Mouse (Mus musculus): ENCODE measurements at regions not wholly inside any gene's neighbourhood (a gene's known extent, or its start where the extent isn't known, plus 50 kb on each side); places are given as distances from the start of the nearest gene placed in this dataset.
A peak's percentile ranks its signal among the peaks of the same experiment; 100 is the strongest.

- peak; percentile 63 for ATAC-seq (ENCODE audit: low read depth)
- Histone ChIP-seq H3K4me1 (ENCODE audit: control insufficient read depth, insufficient read depth, low read length) (no peaks in the 10 kb centered on the region), H3K4me3 (ENCODE audit: low read depth, low read length) (no peak overlapping the region), H3K27me3 (ENCODE audit: control insufficient read depth, insufficient read depth, low read length) (no peaks in the 10 kb centered on the region), H3K9me3 (ENCODE audit: control insufficient read depth, low read length) (no peaks in the 10 kb centered on the region), H3K27ac (ENCODE audit: low read depth, low read length) (no peak overlapping the region), H3K9ac (replicated peaks; ENCODE audit: low read depth, low read length) (no peak overlapping the region), H3K4me2 (ENCODE audit: low read depth, low read length) (no peak overlapping the region), H3K36me3 (ENCODE audit: control insufficient read depth, insufficient read depth, low read length) (no peaks in the 10 kb centered on the region)
- WGBS, result 23% methylated on average over 10 of the region's 10 CpGs
Observed at GRCm38 (mm10) chr14:104813977-104814584, 291.6 kb upstream of the Rnf219 start.

- Histone ChIP-seq H3K4me2 (ENCODE audit: low read depth, low read length) (no peak overlapping the region), H3K27ac (ENCODE audit: low read depth, low read length) (no peak overlapping the region), H3K27me3 (ENCODE audit: control insufficient read depth, insufficient read depth, low read length) (no peaks in the 10 kb centered on the region), H3K9ac (replicated peaks; ENCODE audit: low read depth, low read length) (no peak overlapping the region), H3K4me3 (ENCODE audit: low read depth, low read length) (no peak overlapping the region), H3K9me3 (ENCODE audit: control insufficient read depth, low read length) (no peaks in the 10 kb centered on the region), H3K36me3 (ENCODE audit: control insufficient read depth, insufficient read depth, low read length) (no peaks in the 10 kb centered on the region), H3K4me1 (ENCODE audit: control insufficient read depth, insufficient read depth, low read length) (no peaks in the 10 kb centered on the region)
- ATAC-seq (ENCODE audit: low read depth), result no peak
- 58% methylated on average over 4 of the region's 4 CpGs for WGBS
Observed at GRCm38 (mm10) chr14:104812006-104812405, 289.6 kb upstream of the Rnf219 start.

DNA sequence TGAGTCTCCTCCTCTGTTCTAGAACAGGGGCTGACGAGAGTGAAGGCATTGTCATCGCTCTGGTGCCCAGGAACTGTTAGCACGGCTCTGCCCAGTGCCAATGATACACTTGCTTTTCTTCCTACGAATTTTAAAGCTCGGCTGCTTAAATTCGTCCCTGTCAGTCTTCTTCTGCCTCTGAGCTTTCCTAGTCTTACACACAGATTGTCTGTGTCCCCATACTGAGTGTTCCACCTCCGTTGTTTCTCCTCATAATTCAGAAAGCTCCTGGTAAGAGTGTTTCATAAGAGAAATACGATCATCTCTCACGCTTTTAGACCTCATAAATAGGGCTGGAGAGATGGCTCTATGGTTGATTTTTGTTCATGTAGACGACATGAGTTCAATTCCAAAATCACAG, 282.9 kb upstream of the Rnf219 start:
- no peak overlapping the region for H3K9ac ChIP-seq (replicated peaks; ENCODE audit: low read depth, low read length)
- no peaks in the 10 kb centered on the region for H3K9me3 ChIP-seq (ENCODE audit: control insufficient read depth, low read length)
- no peaks in the 10 kb centered on the region for H3K27me3 ChIP-seq (ENCODE audit: control insufficient read depth, insufficient read depth, low read length)
- H3K4me1 ChIP-seq (ENCODE audit: control insufficient read depth, insufficient read depth, low read length), result no peaks in the 10 kb centered on the region
- H3K4me2 ChIP-seq (ENCODE audit: low read depth, low read length), result no peak overlapping the region
- H3K4me3 ChIP-seq (ENCODE audit: low read depth, low read length), result no peak overlapping the region
- no peaks in the 10 kb centered on the region for H3K36me3 ChIP-seq (ENCODE audit: control insufficient read depth, insufficient read depth, low read length)
- ATAC-seq (ENCODE audit: low read depth), result no peak
- WGBS, result 90% methylated on average over 10 of the region's 10 CpGs
- H3K27ac ChIP-seq (ENCODE audit: low read depth, low read length), result no peak overlapping the region

- no peak overlapping the region for H3K9ac ChIP-seq (replicated peaks; ENCODE audit: low read depth, low read length)
- no peak overlapping the region for H3K4me2 ChIP-seq (ENCODE audit: low read depth, low read length)
- WGBS, result 57% methylated on average over 17 of the region's 17 CpGs
- no peaks in the 10 kb centered on the region for H3K9me3 ChIP-seq (ENCODE audit: control insufficient read depth, low read length)
- peak; percentile 64 for ATAC-seq (ENCODE audit: low read depth)
- no peak overlapping the region for H3K4me3 ChIP-seq (ENCODE audit: low read depth, low read length)
- H3K27me3 ChIP-seq (ENCODE audit: control insufficient read depth, insufficient read depth, low read length), result no peaks in the 10 kb centered on the region
- no peaks in the 10 kb centered on the region for H3K36me3 ChIP-seq (ENCODE audit: control insufficient read depth, insufficient read depth, low read length)
- H3K4me1 ChIP-seq (ENCODE audit: control insufficient read depth, insufficient read depth, low read length), result no peaks in the 10 kb centered on the region
- H3K27ac ChIP-seq (ENCODE audit: low read depth, low read length), result no peak overlapping the region
Observed at GRCm38 (mm10) chr14:104796348-104796965, 274.0 kb upstream of the Rnf219 start.

DNA sequence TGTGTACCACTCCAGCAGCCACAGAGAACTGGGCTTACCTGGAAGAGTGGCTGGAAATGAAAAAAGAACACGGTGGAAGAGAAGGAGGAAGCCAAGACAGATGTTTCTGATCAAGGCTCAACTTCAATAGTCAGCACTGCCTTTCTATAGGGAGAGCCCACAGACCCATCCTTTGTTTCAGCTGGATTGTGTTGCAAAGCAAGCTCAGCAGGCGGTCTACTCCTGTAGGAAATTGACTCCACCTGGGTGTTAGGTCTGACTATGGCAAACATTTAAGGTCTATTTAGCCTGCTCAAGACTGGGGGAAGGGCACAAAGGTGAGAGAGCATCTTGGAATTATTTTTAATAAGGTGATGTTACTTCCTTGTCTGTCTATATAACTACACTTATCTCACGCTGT, 266.9 kb upstream of the Rnf219 start:
- ATAC-seq (ENCODE audit: low read depth), result no peak
- Histone ChIP-seq H3K4me3 (ENCODE audit: low read depth, low read length) (no peak overlapping the region), H3K27ac (ENCODE audit: low read depth, low read length) (no peak overlapping the region), H3K9ac (replicated peaks; ENCODE audit: low read depth, low read length) (no peak overlapping the region), H3K4me1 (ENCODE audit: control insufficient read depth, insufficient read depth, low read length) (no peaks in the 10 kb centered on the region), H3K36me3 (ENCODE audit: control insufficient read depth, insufficient read depth, low read length) (no peaks in the 10 kb centered on the region), H3K27me3 (ENCODE audit: control insufficient read depth, insufficient read depth, low read length) (no peaks in the 10 kb centered on the region), H3K4me2 (ENCODE audit: low read depth, low read length) (no peak overlapping the region), H3K9me3 (ENCODE audit: control insufficient read depth, low read length) (no peaks in the 10 kb centered on the region)
- WGBS, result 64% methylated on average over 3 of the region's 3 CpGs

GRCm38 (mm10) chr14:104785066-104785465, 262.6 kb upstream of the Rnf219 start:
- Histone ChIP-seq H3K4me2 (ENCODE audit: low read depth, low read length) (no peak overlapping the region), H3K36me3 (ENCODE audit: control insufficient read depth, insufficient read depth, low read length) (no peaks in the 10 kb centered on the region), H3K9ac (replicated peaks; ENCODE audit: low read depth, low read length) (no peak overlapping the region), H3K27ac (ENCODE audit: low read depth, low read length) (no peak overlapping the region), H3K4me3 (ENCODE audit: low read depth, low read length) (no peak overlapping the region), H3K9me3 (ENCODE audit: control insufficient read depth, low read length) (no peaks in the 10 kb centered on the region), H3K27me3 (ENCODE audit: control insufficient read depth, insufficient read depth, low read length) (no peaks in the 10 kb centered on the region), H3K4me1 (ENCODE audit: control insufficient read depth, insufficient read depth, low read length) (no peaks in the 10 kb centered on the region)
- ATAC-seq (ENCODE audit: low read depth), result no peak
- 85% methylated on average over 12 of the region's 12 CpGs for WGBS

GRCm38 (mm10) chr14:104769938-104770337, 247.5 kb upstream of the Rnf219 start:
- H3K27me3 ChIP-seq (ENCODE audit: control insufficient read depth, insufficient read depth, low read length), result no peaks in the 10 kb centered on the region
- no peak overlapping the region for H3K9ac ChIP-seq (replicated peaks; ENCODE audit: low read depth, low read length)
- ATAC-seq (ENCODE audit: low read depth), result no peak
- no peaks in the 10 kb centered on the region for H3K4me1 ChIP-seq (ENCODE audit: control insufficient read depth, insufficient read depth, low read length)
- WGBS, result 56% methylated on average over 4 of the region's 4 CpGs
- H3K9me3 ChIP-seq (ENCODE audit: control insufficient read depth, low read length), result no peaks in the 10 kb centered on the region
- no peak overlapping the region for H3K27ac ChIP-seq (ENCODE audit: low read depth, low read length)
- no peak overlapping the region for H3K4me3 ChIP-seq (ENCODE audit: low read depth, low read length)
- H3K36me3 ChIP-seq (ENCODE audit: control insufficient read depth, insufficient read depth, low read length), result no peaks in the 10 kb centered on the region
- no peak overlapping the region for H3K4me2 ChIP-seq (ENCODE audit: low read depth, low read length)

DNA sequence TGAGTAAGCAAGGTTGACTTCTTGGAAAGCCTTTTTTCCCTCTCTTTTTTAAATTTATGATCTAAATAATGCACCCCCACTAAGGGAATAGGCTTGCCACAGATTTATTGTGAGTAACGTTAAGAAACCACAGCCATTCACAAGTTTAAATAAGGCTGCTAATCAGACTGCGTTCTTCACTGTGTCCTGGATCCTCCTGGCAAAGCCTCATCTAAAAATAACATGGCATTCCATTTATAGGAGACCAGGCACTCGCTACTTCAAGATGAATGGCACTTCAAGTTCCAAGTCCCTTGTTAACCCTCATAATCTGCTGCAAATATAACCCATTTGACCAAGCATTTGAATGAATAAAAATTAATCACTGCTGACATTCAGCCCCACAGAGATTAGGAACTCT, 211.8 kb upstream of the Rnf219 start:
- Histone ChIP-seq H3K4me3 (ENCODE audit: low read depth, low read length) (no peak overlapping the region), H3K27ac (ENCODE audit: low read depth, low read length) (no peak overlapping the region), H3K9me3 (ENCODE audit: control insufficient read depth, low read length) (no peaks in the 10 kb centered on the region), H3K4me1 (ENCODE audit: control insufficient read depth, insufficient read depth, low read length) (0 out of 2 replicates have a peak, but pooled peaks cover 4% of the 10 kb centered on the region), H3K4me2 (ENCODE audit: low read depth, low read length) (no peak overlapping the region), H3K36me3 (ENCODE audit: control insufficient read depth, insufficient read depth, low read length) (no peaks in the 10 kb centered on the region), H3K27me3 (ENCODE audit: control insufficient read depth, insufficient read depth, low read length) (no peaks in the 10 kb centered on the region), H3K9ac (replicated peaks; ENCODE audit: low read depth, low read length) (no peak overlapping the region)
- ATAC-seq (ENCODE audit: low read depth), result no peak
- 26% methylated on average over 3 of the region's 3 CpGs for WGBS

- no peak overlapping the region for H3K4me3 ChIP-seq (ENCODE audit: low read depth, low read length)
- 6% methylated on average over 1 of the region's 1 CpGs for WGBS
- no peaks in the 10 kb centered on the region for H3K27me3 ChIP-seq (ENCODE audit: control insufficient read depth, insufficient read depth, low read length)
- no peak overlapping the region for H3K9ac ChIP-seq (replicated peaks; ENCODE audit: low read depth, low read length)
- H3K4me1 ChIP-seq (ENCODE audit: control insufficient read depth, insufficient read depth, low read length), result 0 out of 2 replicates have a peak, but pooled peaks cover 4% of the 10 kb centered on the region
- no peaks in the 10 kb centered on the region for H3K9me3 ChIP-seq (ENCODE audit: control insufficient read depth, low read length)
- no peaks in the 10 kb centered on the region for H3K36me3 ChIP-seq (ENCODE audit: control insufficient read depth, insufficient read depth, low read length)
- ATAC-seq (ENCODE audit: low read depth), result peak; percentile 4; the same call in 1 of the 2 replicates
- H3K4me2 ChIP-seq (ENCODE audit: low read depth, low read length), result no peak overlapping the region
- no peak overlapping the region for H3K27ac ChIP-seq (ENCODE audit: low read depth, low read length)
Observed at GRCm38 (mm10) chr14:104732036-104732435, 209.6 kb upstream of the Rnf219 start.

Data from neural tube, embryonic 14.5 days (tissue).